Mouse (Mus musculus): ENCODE results near the gene Mcrip2.

- TF ChIP-seq CTCF (IDR thresholded peaks at IDR 0.05; ENCODE audit: extremely low read depth, insufficient read depth, low read length) (no peak), POLR2A (IDR thresholded peaks at IDR 0.05; ENCODE audit: extremely low read depth, insufficient read depth, low read length) (no peak)
These were observed 18.2 kb upstream of the Mcrip2 start for GRCm38 (mm10) chr17:25886806-25887205.

All from cortical plate, adult 2 months (tissue).